Mouse (Mus musculus) regulatory T cell (primary cell): ENCODE data around the gene Rptor.

Experiments
- in situ Hi-C: fragments of 300-600 bp; cut with MboI, MseI; formaldehyde crosslinking; loops from one replicate; pipeline ENCODE4 v1.15.1; 2025; ENCODE audit warnings: high pct_unique_total_duplicates

Rptor gene

GRCm38 (mm10) chr11:119784672-119785341 is 182.1 kb downstream of the Rptor start:
- in situ Hi-C loops, result no loop called here

DNA sequence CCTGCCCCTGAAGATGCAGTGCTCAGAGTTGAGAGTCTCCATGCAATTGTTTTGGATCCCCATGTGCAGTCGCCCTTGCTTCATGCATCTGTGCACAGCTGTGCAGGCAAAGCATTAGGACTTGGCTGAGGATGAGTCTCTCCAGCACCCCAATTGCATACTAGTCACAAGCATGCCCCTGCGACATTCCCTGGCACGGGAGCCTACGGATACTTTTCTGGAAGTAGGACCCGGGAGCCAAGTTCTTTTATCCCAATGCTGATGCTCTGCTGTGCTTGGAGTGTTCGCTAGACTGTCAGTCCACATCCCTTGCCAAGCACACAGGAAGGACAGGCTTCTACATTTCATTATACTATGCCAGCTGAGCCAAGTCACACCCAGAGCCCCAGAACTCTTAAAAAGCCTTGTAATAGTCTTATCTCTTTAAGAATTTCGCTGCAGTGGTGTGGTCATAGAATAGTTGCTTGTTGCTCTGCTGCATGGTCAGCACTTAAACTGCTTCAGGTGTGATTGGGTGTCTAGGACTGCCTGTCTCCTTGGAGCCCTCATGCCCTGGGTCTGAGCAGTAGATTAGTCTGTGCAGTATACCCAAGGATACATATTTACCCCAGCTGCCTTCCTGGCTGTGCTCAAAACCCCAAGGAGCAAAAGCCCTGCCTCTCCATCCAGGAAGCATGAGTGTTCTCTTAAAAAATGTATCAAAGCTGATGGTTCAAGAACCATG is 183.1 kb downstream of the Rptor start:
- in situ Hi-C loops, result no loop called here

DNA sequence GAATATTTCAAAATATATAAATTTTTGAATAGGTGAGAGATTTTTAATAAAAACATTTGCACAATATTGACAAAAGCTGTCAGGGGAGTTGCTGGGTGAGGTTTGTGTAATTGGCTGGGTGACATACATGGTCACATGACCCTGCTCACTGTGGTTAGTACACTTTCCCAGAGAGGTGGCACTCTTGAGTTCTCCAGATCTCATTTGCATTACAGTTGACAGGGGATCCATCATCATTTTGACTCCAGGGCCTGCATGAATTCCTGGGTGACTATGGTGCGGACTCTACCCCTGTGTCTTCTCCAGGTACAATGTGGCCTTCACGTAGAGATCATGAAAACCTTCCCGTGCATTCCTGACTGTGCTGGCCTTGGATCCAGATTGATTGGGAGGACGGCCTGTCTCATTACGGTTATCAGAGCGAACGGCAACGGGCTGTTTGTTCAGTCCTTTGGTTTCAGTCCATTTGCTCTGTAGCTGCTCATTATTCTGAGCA is 183.7 kb downstream of the Rptor start:
- in situ Hi-C loops, result no loop called here

DNA sequence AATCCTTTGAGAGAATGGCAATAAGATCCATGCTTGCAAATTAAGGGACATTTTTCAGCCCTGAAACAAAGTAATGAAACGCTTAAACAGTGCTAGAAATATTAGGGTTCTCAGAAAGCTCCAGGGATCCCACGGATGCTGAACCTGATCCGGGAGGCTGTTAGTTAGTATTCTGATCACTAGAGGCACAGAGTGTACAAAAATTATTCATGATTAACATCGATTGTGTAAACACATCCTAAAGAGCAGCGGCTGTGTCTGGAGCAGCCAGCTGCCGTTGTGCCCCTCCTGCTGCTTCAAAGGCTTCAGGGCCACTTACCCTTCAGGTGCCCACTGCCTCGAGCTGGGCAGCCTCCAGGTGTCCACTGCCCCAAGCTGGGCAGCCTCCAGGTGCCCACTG is 185.8 kb downstream of the Rptor start:
- in situ Hi-C loops, result no loop called here

- in situ Hi-C loops, result no loop called here
Measured at GRCm38 (mm10) chr11:119788919-119789713, 186.4 kb downstream of the Rptor start.

GRCm38 (mm10) chr11:119791923-119792564 is 189.3 kb downstream of the Rptor start:
- in situ Hi-C loops, result no loop called here

GRCm38 (mm10) chr11:119793378-119793777 is 190.7 kb downstream of the Rptor start:
- in situ Hi-C loops, result no loop called here

DNA sequence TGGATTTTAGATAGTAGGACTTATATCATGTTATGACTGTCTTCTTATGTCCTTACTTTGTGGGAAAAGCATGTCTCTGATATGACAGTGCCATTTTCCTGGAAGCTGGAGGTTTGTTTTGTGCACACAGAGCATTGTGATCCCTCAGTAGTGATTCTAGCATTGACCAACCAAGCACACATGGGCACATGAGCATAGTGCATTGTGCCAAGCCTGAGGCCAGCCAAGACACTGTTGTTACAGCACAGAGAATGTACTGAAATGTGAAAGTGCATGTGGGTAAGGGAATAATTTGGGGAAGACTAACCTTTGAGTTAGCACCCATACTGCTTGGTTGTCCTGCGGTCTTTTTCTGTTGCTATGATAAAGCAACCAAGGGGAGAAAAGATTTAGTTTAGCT is 191.3 kb downstream of the Rptor start:
- in situ Hi-C loops, result no loop called here

DNA sequence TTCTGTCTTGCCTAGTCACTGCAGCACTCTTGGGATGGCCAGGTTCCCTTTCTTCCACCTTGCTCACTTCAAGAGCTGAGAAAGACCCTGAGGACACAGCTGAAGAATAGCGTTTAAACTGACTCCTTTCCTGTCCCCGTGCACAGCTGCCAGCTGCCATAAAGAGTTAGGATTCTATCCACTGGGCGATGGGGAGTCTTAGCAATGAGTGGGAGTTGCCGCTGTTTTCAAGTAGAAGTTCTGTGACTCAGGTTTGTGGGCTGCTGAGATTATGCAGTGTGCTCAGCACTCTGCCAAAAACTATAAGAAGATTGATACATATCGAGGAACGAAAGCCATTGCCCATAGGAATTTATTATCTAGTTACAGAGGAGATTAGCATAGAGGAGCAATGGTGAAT is 192.0 kb downstream of the Rptor start:
- in situ Hi-C loops, result no loop called here

GRCm38 (mm10) chr11:119796406-119796805 is 193.7 kb downstream of the Rptor start:
- in situ Hi-C loops, result no loop called here

DNA sequence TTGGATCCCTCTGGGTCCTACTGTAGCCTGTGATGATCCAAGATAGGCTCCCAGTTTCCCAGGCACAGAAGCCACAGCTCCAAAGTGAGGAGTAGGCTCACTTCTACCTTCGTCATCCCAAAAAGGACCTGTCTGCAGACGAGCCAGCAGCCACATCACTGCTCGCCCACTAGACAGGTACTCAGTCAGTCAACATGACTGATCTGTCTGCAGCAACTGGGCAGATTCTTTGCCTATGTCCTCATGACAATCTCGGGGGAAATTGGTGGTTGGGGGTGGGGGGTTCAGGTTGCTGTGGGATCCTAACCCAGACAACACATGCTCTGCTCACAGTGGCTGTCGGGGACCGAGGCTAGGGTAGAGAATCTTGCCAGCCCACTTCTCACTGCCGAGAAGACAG is 194.1 kb downstream of the Rptor start:
- in situ Hi-C loops, result no loop called here

- in situ Hi-C loops, result no loop called here
Measured at GRCm38 (mm10) chr11:119799536-119799935, 196.8 kb downstream of the Rptor start.

DNA sequence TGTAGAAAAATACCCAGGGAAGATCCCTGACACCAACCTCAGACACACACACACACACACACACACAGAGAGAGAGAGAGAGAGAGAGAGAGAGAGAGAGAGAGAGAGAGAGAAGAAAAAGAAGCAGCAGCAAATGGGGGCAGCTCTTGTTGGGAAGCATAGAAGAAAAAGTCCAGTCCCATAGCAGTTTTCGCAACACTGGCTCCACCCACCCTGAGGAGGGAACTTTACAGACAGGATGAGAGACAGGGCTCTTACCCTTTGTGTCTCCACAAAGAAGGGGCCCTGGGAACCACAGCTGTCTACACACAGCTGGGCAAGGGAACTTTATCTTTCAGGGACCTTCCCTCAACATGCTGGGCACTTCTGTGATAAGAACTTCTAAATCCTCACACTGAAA is 199.2 kb downstream of the Rptor start:
- in situ Hi-C loops, result loop anchor here (25.0 kb wide), 2 partner anchors 935 to 1235 kb away; partner anchors contain the start of genes Cbr2, Cd7 and Dcxr

DNA sequence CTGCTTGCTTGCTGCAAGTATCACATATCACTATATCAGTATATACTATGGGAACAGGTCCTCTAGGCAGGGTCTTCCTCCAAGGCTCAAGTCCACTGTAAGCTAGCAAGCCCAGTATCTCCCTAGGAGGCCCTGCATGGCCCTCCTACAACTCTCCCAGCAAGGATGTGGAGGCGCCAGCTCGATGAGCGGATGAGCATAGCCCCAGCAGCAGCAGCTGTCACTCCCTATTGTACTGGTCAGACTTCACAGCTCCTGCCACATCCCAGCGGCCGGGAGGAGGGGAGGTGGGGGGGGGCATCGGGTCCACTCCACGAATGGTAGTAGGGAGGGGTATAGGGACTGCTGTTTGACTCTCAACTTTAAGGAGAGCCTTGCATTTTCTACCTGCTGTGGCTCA is 200.2 kb downstream of the Rptor start:
- in situ Hi-C loops, result loop anchor here (25.0 kb wide), 2 partner anchors 934 to 1234 kb away; partner anchors contain the start of genes Cbr2, Cd7 and Dcxr

DNA sequence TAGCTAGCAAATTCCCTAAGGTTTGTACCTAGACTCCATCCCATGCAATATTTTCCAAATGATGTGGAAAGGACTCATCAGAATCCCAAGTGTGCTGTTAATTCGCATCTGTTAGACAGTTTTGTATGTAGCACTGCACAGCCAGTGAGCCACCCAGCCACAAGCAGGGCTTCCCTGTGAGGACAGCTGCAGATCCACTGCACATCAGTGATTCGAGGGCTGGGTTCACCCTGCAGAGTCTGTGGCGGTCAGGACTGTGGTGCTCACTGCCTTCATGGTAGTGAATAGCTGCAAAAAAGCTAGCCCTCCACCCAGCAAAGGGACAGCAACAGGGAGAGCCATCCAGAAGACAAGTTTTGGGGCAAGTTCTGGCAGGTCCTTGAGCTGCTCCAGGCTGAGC is 201.7 kb downstream of the Rptor start:
- in situ Hi-C loops, result loop anchor here (25.0 kb wide), 2 partner anchors 933 to 1233 kb away; partner anchors contain the start of genes Cbr2, Cd7 and Dcxr

DNA sequence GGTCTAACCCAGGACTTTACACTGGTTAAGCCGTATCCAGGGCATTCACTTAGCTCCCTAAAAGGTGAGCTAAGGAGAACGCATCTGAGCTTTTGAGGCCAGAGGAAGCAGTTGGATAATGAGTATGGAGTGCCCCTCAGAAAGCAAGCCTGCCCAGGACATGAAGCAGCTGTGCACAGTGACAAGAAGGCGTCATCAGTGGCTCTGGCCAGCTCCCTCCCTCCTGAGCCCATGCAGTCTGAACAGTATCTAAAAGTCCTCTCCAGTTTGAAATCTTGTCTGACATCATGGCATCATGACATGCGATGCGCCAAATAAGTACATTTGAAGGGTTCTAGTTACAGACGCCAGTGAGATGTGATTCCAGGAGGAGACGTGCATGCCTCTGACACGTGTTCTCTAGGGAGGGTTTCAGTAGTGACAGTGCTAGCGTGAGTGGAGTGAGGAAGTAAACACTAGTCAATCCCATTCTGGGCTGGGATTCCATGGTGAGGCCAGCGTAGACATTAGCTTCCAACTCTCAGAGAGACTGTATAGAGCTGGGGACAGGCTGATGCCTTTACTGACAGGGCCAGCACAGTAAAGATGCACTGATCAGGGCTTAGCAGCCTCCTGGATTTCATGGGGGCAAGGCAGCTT is 202.5 kb downstream of the Rptor start:
- in situ Hi-C loops, result loop anchor here (25.0 kb wide), 2 partner anchors 932 to 1232 kb away; partner anchors contain the start of genes Cbr2, Cd7 and Dcxr

- in situ Hi-C loops, result loop anchor here (25.0 kb wide), 2 partner anchors 931 to 1231 kb away; partner anchors contain the start of genes Cbr2, Cd7 and Dcxr
Measured at GRCm38 (mm10) chr11:119806539-119806938, 203.8 kb downstream of the Rptor start.

- in situ Hi-C loops, result loop anchor here (25.0 kb wide), 2 partner anchors 930 to 1230 kb away; partner anchors contain the start of genes Cbr2, Cd7 and Dcxr
Measured at GRCm38 (mm10) chr11:119807431-119808031, 204.8 kb downstream of the Rptor start.

DNA sequence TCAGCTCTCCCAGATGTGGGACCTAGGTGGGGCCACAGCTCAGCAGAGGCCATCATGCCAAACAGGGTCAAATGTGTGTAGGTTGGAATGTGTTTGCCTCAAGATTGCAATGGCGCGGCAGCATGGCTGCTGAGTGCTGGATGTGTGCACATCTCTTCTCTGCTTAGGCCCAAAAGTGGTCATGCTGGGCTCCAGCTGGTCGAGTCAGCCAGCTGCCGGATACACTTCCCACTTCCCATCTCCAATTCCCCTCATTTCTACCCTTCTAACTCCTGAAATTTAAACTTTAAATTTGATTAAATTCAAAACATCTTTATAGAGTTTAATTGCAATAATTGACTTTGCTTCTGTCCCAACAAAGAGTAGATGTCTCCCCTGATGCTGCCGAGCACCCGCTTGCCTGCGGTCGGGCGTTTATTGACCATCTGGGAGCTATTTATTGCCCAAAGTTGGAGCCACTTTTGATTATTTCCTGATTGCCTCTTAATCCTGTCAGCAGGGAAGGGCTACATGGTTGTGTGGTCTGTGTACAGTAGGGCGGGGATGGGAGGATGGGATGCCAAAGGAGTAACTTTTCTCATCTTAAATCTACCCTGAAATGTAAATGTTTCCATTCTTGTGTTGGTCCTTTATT is 206.1 kb downstream of the Rptor start:
- in situ Hi-C loops, result loop anchor here (25.0 kb wide), 2 partner anchors 929 to 1229 kb away; partner anchors contain the start of genes Cbr2, Cd7 and Dcxr

DNA sequence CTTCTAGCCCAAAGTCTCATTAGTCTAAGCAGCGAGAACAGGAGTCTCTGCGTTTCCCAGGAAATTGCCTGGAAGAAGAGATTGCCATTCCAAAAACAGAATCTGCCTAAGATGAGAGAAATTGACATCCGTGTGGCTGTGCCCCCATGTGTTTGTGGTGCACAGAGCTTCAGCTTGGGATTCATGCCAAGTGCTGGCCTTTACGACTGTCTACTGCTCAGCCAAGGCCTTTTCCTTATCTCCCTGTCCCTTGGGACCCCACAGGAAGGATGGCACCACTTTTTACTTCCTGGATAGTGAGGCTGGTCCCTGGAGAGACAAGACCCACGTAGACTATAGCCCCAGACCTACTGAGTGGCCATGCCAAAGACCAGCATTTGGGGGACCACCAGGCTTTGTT is 206.6 kb downstream of the Rptor start:
- in situ Hi-C loops, result loop anchor here (25.0 kb wide), 2 partner anchors 928 to 1228 kb away; partner anchors contain the start of genes Cbr2, Cd7 and Dcxr
